Mouse (Mus musculus) testis, adult 2 months (tissue): Measurements from ENCODE around the gene Cdyl2.

Experiments
- CTCF ChIP-seq: fragments of 200-500 bp; IDR thresholded peaks from 2 replicates; pipeline ENCODE4 v1.5.1; 2012; ENCODE audit warnings: low read depth, mild to moderate bottlenecking, inconsistent platforms, low read length, moderate library complexity; ENCODE audit not compliant: control insufficient read depth, insufficient read depth, insufficient replicate concordance
- POLR2A ChIP-seq: fragments of 200-500 bp; IDR thresholded peaks from 2 replicates; pipeline ENCODE4 v1.6.1; 2012; ENCODE audit warnings: low read depth, mild to moderate bottlenecking, inconsistent platforms, low read length, moderate library complexity; ENCODE audit not compliant: control insufficient read depth

GRCm38 (mm10) chr8:116673966-116674805 lies 58.6 kb downstream of the Cdyl2 start:
- no peak for TF ChIP-seq CTCF
- no peak for TF ChIP-seq POLR2A
